Mouse (Mus musculus): ENCODE measurements around the gene Adamtsl1. TPM values are rescaled to one million over a fixed set of nuclear protein-coding genes. Genes with fewer than 3 reads are reported as not detected.

The Adamtsl1 gene
- polyA plus RNA-seq, 1 experiment from 2014 or later, result 10.2 TPM

DNA sequence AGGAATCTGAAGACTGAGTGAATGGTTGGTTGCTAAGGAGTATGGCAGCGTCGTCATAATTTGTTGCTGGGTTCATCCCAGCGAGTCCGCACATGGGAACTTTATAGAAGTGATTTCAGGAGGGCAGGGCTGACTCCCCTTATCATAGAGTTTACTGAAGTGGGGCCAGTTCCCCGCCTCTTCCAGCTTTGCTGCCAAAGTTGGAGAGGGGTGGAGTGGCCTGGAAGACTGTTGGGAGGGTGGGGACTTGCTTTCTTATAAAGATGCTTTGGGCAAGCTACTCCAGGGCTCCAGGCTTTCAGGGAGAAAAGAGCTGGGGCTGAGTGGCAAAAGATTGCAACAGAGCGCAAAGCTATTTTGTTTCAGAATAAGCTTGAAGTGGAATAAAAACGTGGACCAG is 684 bp upstream of the Adamtsl1 start:
- H3K9me3 ChIP-seq (replicated peaks; ENCODE audit: low read length), result no peaks in the 10 kb centered on the region
- H3K27me3 ChIP-seq (ENCODE audit: insufficient read depth, low read length), result no peaks in the 10 kb centered on the region; the same call in 1 of the 2 replicates
- no peak for TF ChIP-seq CTCF (IDR thresholded peaks at IDR 0.05; ENCODE audit: low read depth)
- H3K4me1 ChIP-seq (replicated peaks; ENCODE audit: insufficient read depth, low read length), result 0 out of 2 replicates have a peak, but pooled peaks cover 12% of the 10 kb centered on the region
- no peaks in the 10 kb centered on the region for H3K36me3 ChIP-seq (ENCODE audit: insufficient read depth, low read length)
- 29% methylated on average over 7 of the region's 7 CpGs for whole genome bisulfite sequencing
- DNase-seq (ENCODE audit: low spot score) (peak; percentile 21), ATAC-seq (replicated peaks; ENCODE audit: low FRiP score, low read depth) (no peak)
- no peak overlapping the region for H3K4me3 ChIP-seq (replicated peaks; ENCODE audit: low read depth, low read length)
- H3K27ac ChIP-seq, result no peak overlapping the region
- H3K9ac ChIP-seq (ENCODE audit: low read depth, low read length), result no peak overlapping the region
- peak overlapping the region; percentile 98 for H3K4me2 ChIP-seq (ENCODE audit: low read length)

DNA sequence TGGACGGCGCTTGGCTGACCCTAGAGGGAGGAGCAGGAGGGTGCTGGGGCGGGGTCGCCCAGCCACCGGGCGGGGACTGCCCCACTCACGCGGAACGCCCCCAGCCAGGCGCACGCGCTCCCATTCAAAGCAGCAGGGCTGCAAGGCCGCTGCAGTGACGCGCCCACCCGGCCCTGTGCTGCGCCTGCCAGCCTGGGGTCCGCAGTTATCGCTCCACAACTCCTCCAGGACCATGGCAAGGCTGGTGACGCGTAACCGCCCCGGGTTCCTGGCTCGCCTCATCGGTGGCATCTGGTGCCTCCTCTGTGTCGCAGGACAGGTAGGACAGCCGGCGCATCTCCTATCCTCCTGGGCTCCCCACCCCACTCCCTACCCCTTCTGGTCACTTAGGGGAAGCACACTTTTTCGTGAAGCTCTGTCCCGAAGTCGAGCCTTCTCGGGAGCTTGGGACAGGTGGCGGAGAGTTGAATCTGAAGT is 271 bp downstream of the Adamtsl1 start:
- Histone ChIP-seq H3K27me3 (ENCODE audit: insufficient read depth, low read length) (no peaks in the 10 kb centered on the region; the same call in 1 of the 2 replicates), H3K9me3 (replicated peaks; ENCODE audit: low read length) (no peaks in the 10 kb centered on the region), H3K27ac (no peak overlapping the region), H3K4me2 (ENCODE audit: low read length) (peak overlapping the region; percentile 98), H3K4me1 (replicated peaks; ENCODE audit: insufficient read depth, low read length) (0 out of 2 replicates have a peak, but pooled peaks cover 12% of the 10 kb centered on the region), H3K4me3 (replicated peaks; ENCODE audit: low read depth, low read length) (peak overlapping the region; percentile 51), H3K36me3 (ENCODE audit: insufficient read depth, low read length) (no peaks in the 10 kb centered on the region), H3K9ac (ENCODE audit: low read depth, low read length) (0 out of 2 replicates have a peak overlapping the region, but pooled peaks have one; percentile 35)
- peak; percentile 59 for DNase-seq (ENCODE audit: low spot score)
- TF ChIP-seq CTCF (IDR thresholded peaks at IDR 0.05; ENCODE audit: low read depth), result peak; percentile 37
- 0% methylated on average over 31 of the region's 33 CpGs for WGBS
- ATAC-seq (replicated peaks; ENCODE audit: low FRiP score, low read depth), result peak; percentile 88

DNA sequence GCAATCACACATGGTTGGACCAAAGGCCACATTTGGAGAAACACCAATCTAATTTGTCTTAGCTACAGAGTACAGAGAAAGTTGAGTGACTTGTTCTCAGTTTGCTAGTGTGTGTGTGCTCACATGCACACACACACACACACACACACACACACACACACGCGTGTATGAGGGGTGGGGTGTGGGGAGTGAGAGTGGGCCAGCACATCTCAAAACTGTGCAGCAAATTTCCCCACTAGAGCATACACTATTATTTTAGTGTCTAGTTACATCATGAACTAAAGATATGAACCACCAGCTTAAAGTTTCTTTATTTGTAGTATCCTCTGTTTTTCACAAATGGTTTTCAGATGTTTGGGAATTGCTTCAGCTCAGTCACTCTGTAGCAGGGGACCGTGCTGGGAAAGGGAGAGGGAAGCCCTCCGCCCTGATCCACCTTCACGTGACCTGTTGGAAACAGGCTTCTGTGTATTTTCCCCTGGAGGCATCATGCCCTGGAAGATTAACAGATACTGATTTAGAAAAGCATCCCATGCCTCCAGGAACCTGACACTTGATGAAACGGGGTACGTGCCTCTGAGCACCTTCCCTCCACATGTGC is 13.1 kb downstream of the Adamtsl1 start:
- Histone ChIP-seq H3K9me3 (replicated peaks; ENCODE audit: low read length) (no peaks in the 10 kb centered on the region), H3K4me2 (ENCODE audit: low read length) (no peak overlapping the region), H3K36me3 (ENCODE audit: insufficient read depth, low read length) (no peaks in the 10 kb centered on the region), H3K4me1 (replicated peaks; ENCODE audit: insufficient read depth, low read length) (no peaks in the 10 kb centered on the region), H3K4me3 (replicated peaks; ENCODE audit: low read depth, low read length) (no peak overlapping the region), H3K27me3 (ENCODE audit: insufficient read depth, low read length) (no peaks in the 10 kb centered on the region), H3K27ac (no peak overlapping the region), H3K9ac (ENCODE audit: low read depth, low read length) (no peak overlapping the region)
- 76% methylated on average over 7 of the region's 7 CpGs for WGBS
- TF ChIP-seq CTCF (IDR thresholded peaks at IDR 0.05; ENCODE audit: low read depth), result no peak
- ATAC-seq (replicated peaks; ENCODE audit: low FRiP score, low read depth) (no peak), DNase-seq (ENCODE audit: low spot score) (no peak)

DNA sequence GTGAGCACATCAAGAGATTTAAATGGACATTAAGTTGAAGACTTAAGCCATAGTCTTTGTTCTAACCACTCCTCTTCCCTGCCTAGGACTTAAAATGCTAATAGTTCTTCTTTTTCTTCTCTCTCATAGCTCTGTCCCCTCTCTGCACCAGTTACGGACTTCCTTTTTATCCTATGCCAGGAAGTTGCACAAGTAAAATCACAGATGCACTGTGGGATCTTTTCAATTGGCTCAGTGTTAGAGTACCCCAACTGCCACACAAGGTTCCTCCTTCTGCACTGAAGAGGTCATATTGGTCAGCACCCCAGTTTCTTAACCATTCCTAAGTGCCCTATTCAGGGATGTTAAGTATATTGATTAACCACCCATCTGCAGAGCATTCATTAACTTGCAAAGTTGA is 15.9 kb downstream of the Adamtsl1 start:
- H3K36me3 ChIP-seq (ENCODE audit: insufficient read depth, low read length), result no peaks in the 10 kb centered on the region
- no peaks in the 10 kb centered on the region for H3K4me1 ChIP-seq (replicated peaks; ENCODE audit: insufficient read depth, low read length)
- H3K27me3 ChIP-seq (ENCODE audit: insufficient read depth, low read length), result no peaks in the 10 kb centered on the region
- H3K4me2 ChIP-seq (ENCODE audit: low read length), result no peak overlapping the region
- H3K9ac ChIP-seq (ENCODE audit: low read depth, low read length), result no peak overlapping the region
- 82% methylated on average over 1 of the region's 1 CpGs for WGBS
- H3K4me3 ChIP-seq (replicated peaks; ENCODE audit: low read depth, low read length), result no peak overlapping the region
- ATAC-seq (replicated peaks; ENCODE audit: low FRiP score, low read depth), result no peak
- TF ChIP-seq CTCF (IDR thresholded peaks at IDR 0.05; ENCODE audit: low read depth), result no peak
- no peak for DNase-seq (ENCODE audit: low spot score)
- H3K9me3 ChIP-seq (replicated peaks; ENCODE audit: low read length), result no peaks in the 10 kb centered on the region
- H3K27ac ChIP-seq, result no peak overlapping the region

DNA sequence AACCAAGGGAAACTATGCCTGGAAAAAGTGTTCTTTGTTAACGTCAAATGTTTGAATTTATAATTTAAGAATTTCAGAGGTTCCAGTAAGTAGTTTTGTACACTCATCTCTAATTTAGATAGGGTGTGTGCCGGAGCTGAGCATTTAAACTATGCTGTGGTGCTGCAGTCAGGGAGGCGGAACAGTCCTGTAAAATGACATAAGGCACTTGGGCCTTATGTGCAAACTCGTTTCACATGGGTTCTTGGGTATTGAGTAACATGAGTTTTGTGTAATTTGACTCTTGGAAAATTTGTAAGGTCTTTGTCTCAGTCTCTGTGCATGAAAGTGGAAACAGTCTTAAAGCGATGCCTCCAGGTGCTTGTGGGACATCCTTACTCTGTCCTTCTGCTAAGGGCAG is 25.7 kb downstream of the Adamtsl1 start:
- Histone ChIP-seq H3K27me3 (ENCODE audit: insufficient read depth, low read length) (no peaks in the 10 kb centered on the region), H3K9me3 (replicated peaks; ENCODE audit: low read length) (no peaks in the 10 kb centered on the region), H3K9ac (ENCODE audit: low read depth, low read length) (no peak overlapping the region), H3K4me1 (replicated peaks; ENCODE audit: insufficient read depth, low read length) (no peaks in the 10 kb centered on the region), H3K36me3 (ENCODE audit: insufficient read depth, low read length) (no peaks in the 10 kb centered on the region), H3K4me3 (replicated peaks; ENCODE audit: low read depth, low read length) (no peak overlapping the region), H3K27ac (no peak overlapping the region), H3K4me2 (ENCODE audit: low read length) (no peak overlapping the region)
- DNase-seq (ENCODE audit: low spot score) (peak; percentile 8), ATAC-seq (replicated peaks; ENCODE audit: low FRiP score, low read depth) (no peak)
- WGBS, result 48% methylated on average over 5 of the region's 5 CpGs
- TF ChIP-seq CTCF (IDR thresholded peaks at IDR 0.05; ENCODE audit: low read depth), result no peak

DNA sequence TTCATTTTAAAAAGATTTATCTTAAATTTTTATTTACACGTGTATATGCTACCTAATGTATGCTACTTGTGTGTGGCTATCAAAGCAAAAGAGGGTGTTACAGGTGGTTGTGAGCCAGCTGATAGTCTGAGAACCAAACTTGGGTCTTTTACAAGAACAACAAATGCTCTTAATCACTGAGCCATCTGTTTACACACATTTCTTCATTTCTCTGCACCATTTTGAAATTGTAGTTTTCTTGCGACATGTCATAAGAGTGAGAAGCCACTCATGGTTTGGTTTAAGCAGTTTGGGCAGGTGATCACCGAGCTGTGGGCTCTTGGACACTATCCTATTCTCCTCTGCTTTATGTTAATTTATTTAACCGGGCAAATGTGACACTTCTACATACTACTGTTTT is 29.2 kb downstream of the Adamtsl1 start:
- Histone ChIP-seq H3K36me3 (ENCODE audit: insufficient read depth, low read length) (no peaks in the 10 kb centered on the region), H3K27me3 (ENCODE audit: insufficient read depth, low read length) (no peaks in the 10 kb centered on the region), H3K9me3 (replicated peaks; ENCODE audit: low read length) (no peaks in the 10 kb centered on the region), H3K9ac (ENCODE audit: low read depth, low read length) (no peak overlapping the region), H3K4me3 (replicated peaks; ENCODE audit: low read depth, low read length) (no peak overlapping the region), H3K27ac (no peak overlapping the region), H3K4me2 (ENCODE audit: low read length) (no peak overlapping the region), H3K4me1 (replicated peaks; ENCODE audit: insufficient read depth, low read length) (no peaks in the 10 kb centered on the region)
- no peak for TF ChIP-seq CTCF (IDR thresholded peaks at IDR 0.05; ENCODE audit: low read depth)
- ATAC-seq (replicated peaks; ENCODE audit: low FRiP score, low read depth) (no peak), DNase-seq (ENCODE audit: low spot score) (no peak)
- 80% methylated on average over 4 of the region's 4 CpGs for WGBS
